In genomic region chr2:136486986-136487385, GRCm38 (mm10) we compare ENCODE assay signal across 34 mouse cellular contexts. TPM values are rescaled to one million over a fixed set of nuclear protein-coding genes. Genes with fewer than 3 reads are reported as not detected.
"Had no signal": no experiment of that assay in that cellular context is flagged by ENCODE, and none has a peak within 500 bp of the region (broad histone marks: within the 10 kb centered on the region; RNA-seq: fewer than 3 reads in every experiment).

No protein-coding gene starts in this region.

- H3K4me2 ChIP-seq: heart, embryonic 11.5 days; heart, embryonic 12.5 days; heart, embryonic 13.5 days; heart, embryonic 15.5 days; hindbrain, embryonic 12.5 days; hindbrain, embryonic 13.5 days; hindbrain, embryonic 14.5 days; hindbrain, embryonic 15.5 days; intestine, embryonic 15.5 days; kidney, embryonic 15.5 days had no signal

- H3K4me3 ChIP-seq: heart, embryonic 10.5 days; heart, embryonic 12.5 days; heart, embryonic 13.5 days; heart, embryonic 15.5 days; hindbrain, embryonic 10.5 days; hindbrain, embryonic 12.5 days; hindbrain, embryonic 13.5 days; hindbrain, embryonic 15.5 days; intestine, embryonic 15.5 days; kidney, embryonic 15.5 days; layer of hippocampus, adult 2 months had no signal

- H3K9ac ChIP-seq: heart, embryonic 12.5 days; heart, embryonic 13.5 days; heart, embryonic 15.5 days; hindbrain, embryonic 12.5 days; hindbrain, embryonic 13.5 days; hindbrain, embryonic 14.5 days; hindbrain, embryonic 15.5 days; intestine, embryonic 15.5 days; kidney, embryonic 15.5 days had no signal

- H3K9me3 ChIP-seq: heart, embryonic 10.5 days; heart, embryonic 12.5 days; heart, embryonic 13.5 days; heart, embryonic 15.5 days; hindbrain, embryonic 10.5 days; hindbrain, embryonic 12.5 days; hindbrain, embryonic 13.5 days; hindbrain, embryonic 15.5 days; intestine, embryonic 15.5 days; kidney, embryonic 15.5 days had no signal

- DNase-seq: heart, postnatal 10 days; heart, postnatal 14 days; heart, postnatal 36 days; heart, postnatal 4 days; kidney, adult 11 months; kidney, adult 18-20 months; kidney, adult 2 months; kidney, adult 8-10 months; kidney, adult 9 months; kidney, postnatal 10 days; kidney, postnatal 14 days; kidney, postnatal 25 days; kidney, postnatal 36 days; kidney, postnatal 4 days; layer of hippocampus, adult 9-11 months; layer of hippocampus, postnatal 36 days had no signal

- H3K27me3 ChIP-seq: heart, embryonic 12.5 days; heart, embryonic 13.5 days; heart, embryonic 15.5 days; hindbrain, embryonic 12.5 days; hindbrain, embryonic 13.5 days; hindbrain, embryonic 15.5 days; intestine, embryonic 15.5 days; kidney, embryonic 15.5 days had no signal

- H3K4me1 ChIP-seq: heart, embryonic 10.5 days; hindbrain, embryonic 13.5 days; intestine, embryonic 15.5 days had no signal

- H3K36me3 ChIP-seq: heart, embryonic 10.5 days; heart, embryonic 12.5 days; heart, embryonic 13.5 days; heart, embryonic 15.5 days; hindbrain, embryonic 10.5 days; hindbrain, embryonic 12.5 days; hindbrain, embryonic 13.5 days; hindbrain, embryonic 15.5 days; intestine, embryonic 15.5 days; kidney, embryonic 15.5 days had no signal

- H3K27ac ChIP-seq: heart, embryonic 10.5 days; heart, embryonic 13.5 days; heart, embryonic 15.5 days; hindbrain, embryonic 12.5 days; hindbrain, embryonic 13.5 days; hindbrain, embryonic 14.5 days; hindbrain, embryonic 15.5 days; hindbrain, postnatal 0 days; intestine, embryonic 15.5 days; kidney, embryonic 15.5 days; kidney, postnatal 0 days; layer of hippocampus, adult 2 months had no signal

- ATAC-seq: hindbrain, postnatal 0 days; inflammation-experienced regulatory T-cells, adult 6 months; intestine, embryonic 16.5 days; intestine, postnatal 0 days had no signal

RNA-seq across cellular contexts. Expression of gene Ankef1, which starts 14.7 kb away (rescaled TPM):
- polyA plus RNA-seq: heart, embryonic 12.5 days; heart, embryonic 13.5 days had no signal
